Mouse (Mus musculus) cortical plate, adult 2 months (tissue): ENCODE measurements around the gene Tmem30c.

ENCODE experiments used
- CTCF ChIP-seq: fragments of 200-500 bp; IDR thresholded peaks from 2 replicates; pipeline ENCODE4 v1.5.1; 2011; ENCODE audit warnings: mild to moderate bottlenecking, control low read depth, low read length; ENCODE audit not compliant: insufficient read depth; ENCODE audit errors: extremely low read depth
- POLR2A ChIP-seq: fragments of 200-500 bp; IDR thresholded peaks from 2 replicates; pipeline ENCODE4 v1.6.1; 2011; ENCODE audit warnings: mild to moderate bottlenecking, low read length, control low read depth; ENCODE audit not compliant: insufficient read depth; ENCODE audit errors: extremely low read depth

- TF ChIP-seq CTCF (no peak), POLR2A (no peak)
Measured at GRCm38 (mm10) chr16:57339765-57340612, 47.3 kb upstream of the Tmem30c start.
